Mouse (Mus musculus) left cerebral cortex, adult 2 months (tissue): ENCODE measurements at regions not wholly inside any gene's neighbourhood (a gene's known extent, or its start where the extent isn't known, plus 50 kb on each side); places are given as distances from the start of the nearest gene placed in this dataset.
A peak's percentile ranks its signal among the peaks of the same experiment; 100 is the strongest.

Source experiments
- DNase-seq, 2 experiments: peaks; one replicate each; pipeline ENCODE4 v3.0.0; 2021 to 2022; ENCODE audit warnings: low spot score in 2 of 2, mixed read lengths in 1 of 2; ENCODE audit errors: extremely low spot score in 1 of 2
- H3K27ac ChIP-seq: fragments of 200-600 bp; 2 replicates; pipeline ENCODE4 v1.8.1; 2022
- H3K4me3 ChIP-seq: fragments of 200-600 bp; 2 replicates; pipeline ENCODE4 v1.8.1; 2022
- CTCF ChIP-seq: fragments of 200-600 bp; IDR thresholded peaks from 2 replicates; pipeline ENCODE4 v1.8.1; 2022; ENCODE audit warnings: antibody characterized with exemption, mild to moderate bottlenecking, moderate library complexity
- intact Hi-C: fragments of 180-260 bp; cut with DNase I; formaldehyde crosslinking; loops from one replicate; pipeline ENCODE4 v1.15.1; 2025

DNA sequence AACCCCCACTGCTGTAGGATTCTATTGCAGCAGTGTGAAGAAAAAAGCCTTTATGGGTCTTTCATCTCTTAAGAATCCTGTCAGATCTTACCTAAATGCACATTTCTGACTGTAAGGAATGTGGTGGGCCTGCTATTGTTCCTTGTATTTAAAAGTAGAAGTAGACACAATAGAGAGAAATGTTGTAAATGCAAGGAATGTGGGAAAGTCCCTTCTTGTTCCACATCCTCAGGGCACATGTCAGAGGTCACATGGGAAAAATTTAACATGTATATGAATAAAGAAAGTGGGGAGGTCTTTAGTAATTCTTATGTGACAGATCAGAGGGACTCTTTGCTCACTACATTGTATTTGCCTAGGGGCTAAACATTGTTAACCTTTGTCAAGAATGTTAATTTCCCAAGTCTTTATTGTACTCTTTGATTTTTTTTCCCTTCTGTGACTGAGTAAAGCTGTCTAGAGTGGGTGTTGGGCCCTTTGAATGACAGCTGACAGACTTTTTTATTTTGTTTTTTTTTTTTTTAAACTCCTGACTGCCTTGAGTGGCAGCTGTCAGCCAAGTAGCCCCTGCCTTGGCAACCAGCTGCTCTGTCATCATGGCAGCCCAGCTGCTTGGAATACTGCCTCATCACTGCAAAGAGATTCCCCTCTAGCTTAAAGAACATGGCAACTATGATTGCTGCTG, 117.9 kb downstream of the Icos start:
- DNase-seq = no peak
- intact Hi-C loops = no loop called here
- Histone ChIP-seq H3K4me3 (no peak overlapping the region), H3K27ac (no peak overlapping the region)
- no peak for TF ChIP-seq CTCF

DNA sequence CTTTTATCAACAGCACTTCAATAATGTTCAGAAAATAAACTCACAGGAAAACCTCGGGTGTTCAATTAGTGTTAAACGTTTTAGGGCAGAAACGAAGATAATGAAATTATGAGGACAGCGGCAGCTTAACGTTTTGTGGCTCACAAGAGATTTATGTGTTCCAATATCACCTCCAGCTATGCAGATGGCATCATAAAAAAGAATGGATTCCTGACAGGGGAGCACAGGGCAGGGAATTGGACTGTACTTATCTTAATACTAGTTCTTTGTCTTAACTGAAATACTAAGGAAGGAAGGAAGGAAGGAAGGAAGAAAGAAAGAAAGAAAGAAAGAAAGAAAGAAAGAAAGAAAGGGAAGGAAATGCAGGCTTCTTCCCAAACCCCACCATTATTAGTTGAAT, 121.6 kb downstream of the Icos start:
- TF ChIP-seq CTCF = no peak
- DNase-seq = no peak
- intact Hi-C loops = no loop called here
- no peak overlapping the region for H3K4me3 ChIP-seq
- no peak overlapping the region for H3K27ac ChIP-seq

- Histone ChIP-seq H3K27ac (no peak overlapping the region), H3K4me3 (no peak overlapping the region)
- intact Hi-C loops = no loop called here
- DNase-seq = no peak
- TF ChIP-seq CTCF = peak; percentile 50
Measured at GRCm38 (mm10) chr1:61101679-61102078, 124.0 kb downstream of the Icos start.

DNA sequence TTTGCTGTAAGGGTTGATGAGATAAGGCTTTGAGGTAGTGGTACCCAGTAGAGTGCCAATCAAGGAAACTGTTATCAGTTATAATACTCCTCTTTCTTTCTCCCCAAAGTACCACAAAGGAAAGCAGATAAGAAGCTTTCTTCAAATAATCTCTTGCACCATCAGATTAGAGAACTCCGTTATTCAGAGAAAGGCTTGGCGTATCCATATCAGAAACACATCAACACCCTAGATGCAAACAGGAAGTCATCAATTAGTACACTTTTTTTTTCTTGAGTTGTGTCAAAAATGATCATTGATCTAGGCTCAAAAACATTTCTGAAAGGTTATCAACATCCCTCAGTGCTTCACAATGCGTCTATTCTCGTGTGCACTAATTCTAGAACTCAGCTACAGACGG, 124.6 kb downstream of the Icos start:
- H3K27ac ChIP-seq = no peak overlapping the region
- intact Hi-C loops = no loop called here
- DNase-seq = no peak
- no peak overlapping the region for H3K4me3 ChIP-seq
- no peak for TF ChIP-seq CTCF

DNA sequence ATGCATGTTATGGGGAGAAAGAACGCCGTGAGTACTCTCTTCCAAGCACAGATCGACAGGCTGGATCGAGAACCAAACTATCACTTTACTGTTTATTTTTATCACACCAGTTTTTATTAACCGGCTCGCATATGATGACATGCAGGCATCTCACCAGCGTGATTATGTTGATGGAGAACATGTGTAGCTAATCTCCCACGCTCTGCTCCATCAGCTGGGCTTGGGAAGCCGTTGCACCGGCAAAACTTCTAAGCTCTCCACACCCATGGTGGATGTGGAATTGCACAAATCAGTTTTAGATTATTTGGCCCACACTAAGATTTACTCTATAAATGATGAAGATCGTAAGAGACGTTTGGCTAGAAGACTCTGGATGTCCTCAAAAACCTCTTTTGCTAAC, 125.9 kb downstream of the Icos start:
- DNase-seq = no peak
- no peak for TF ChIP-seq CTCF
- Histone ChIP-seq H3K4me3 (no peak overlapping the region), H3K27ac (no peak overlapping the region)
- intact Hi-C loops = no loop called here

GRCm38 (mm10) chr1:61111731-61112309, 134.1 kb downstream of the Icos start:
- intact Hi-C loops = no loop called here
- H3K4me3 ChIP-seq = no peak overlapping the region
- TF ChIP-seq CTCF = no peak
- no peak for DNase-seq
- no peak overlapping the region for H3K27ac ChIP-seq

GRCm38 (mm10) chr1:61117535-61117934, 139.8 kb downstream of the Icos start:
- intact Hi-C loops = no loop called here
- no peak for TF ChIP-seq CTCF
- Histone ChIP-seq H3K27ac (no peak overlapping the region), H3K4me3 (no peak overlapping the region)
- no peak for DNase-seq

- no peak for TF ChIP-seq CTCF
- H3K4me3 ChIP-seq = no peak overlapping the region
- no peak for DNase-seq
- no peak overlapping the region for H3K27ac ChIP-seq
- intact Hi-C loops = no loop called here
Measured at GRCm38 (mm10) chr1:61118071-61118470, 140.3 kb downstream of the Icos start.

DNA sequence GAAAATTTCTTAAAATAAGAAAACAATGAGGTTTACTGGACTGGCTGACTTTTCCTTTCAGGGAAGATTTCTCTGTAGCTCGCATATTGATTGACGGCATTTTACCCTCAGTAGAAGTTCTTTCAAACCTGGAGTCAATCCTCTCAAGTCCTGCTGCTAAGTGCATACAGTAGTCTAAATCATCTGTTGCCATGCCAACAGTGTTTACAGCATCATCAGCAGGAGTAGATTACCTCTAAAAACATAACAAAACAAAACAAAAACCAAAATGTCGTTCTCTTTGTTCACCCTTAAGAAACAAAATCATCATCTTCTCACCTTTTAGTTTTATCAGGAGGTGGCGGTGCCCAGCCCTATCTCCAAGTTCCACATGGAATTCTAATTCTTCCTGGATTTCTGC, 143.8 kb downstream of the Icos start:
- TF ChIP-seq CTCF = no peak
- intact Hi-C loops = no loop called here
- DNase-seq = no peak
- Histone ChIP-seq H3K27ac (no peak overlapping the region), H3K4me3 (no peak overlapping the region)

GRCm38 (mm10) chr1:61125127-61125526, 147.4 kb downstream of the Icos start:
- no peak for DNase-seq
- Histone ChIP-seq H3K27ac (no peak overlapping the region), H3K4me3 (no peak overlapping the region)
- intact Hi-C loops = no loop called here
- TF ChIP-seq CTCF = no peak; the same call in 1 of the 2 replicates

DNA sequence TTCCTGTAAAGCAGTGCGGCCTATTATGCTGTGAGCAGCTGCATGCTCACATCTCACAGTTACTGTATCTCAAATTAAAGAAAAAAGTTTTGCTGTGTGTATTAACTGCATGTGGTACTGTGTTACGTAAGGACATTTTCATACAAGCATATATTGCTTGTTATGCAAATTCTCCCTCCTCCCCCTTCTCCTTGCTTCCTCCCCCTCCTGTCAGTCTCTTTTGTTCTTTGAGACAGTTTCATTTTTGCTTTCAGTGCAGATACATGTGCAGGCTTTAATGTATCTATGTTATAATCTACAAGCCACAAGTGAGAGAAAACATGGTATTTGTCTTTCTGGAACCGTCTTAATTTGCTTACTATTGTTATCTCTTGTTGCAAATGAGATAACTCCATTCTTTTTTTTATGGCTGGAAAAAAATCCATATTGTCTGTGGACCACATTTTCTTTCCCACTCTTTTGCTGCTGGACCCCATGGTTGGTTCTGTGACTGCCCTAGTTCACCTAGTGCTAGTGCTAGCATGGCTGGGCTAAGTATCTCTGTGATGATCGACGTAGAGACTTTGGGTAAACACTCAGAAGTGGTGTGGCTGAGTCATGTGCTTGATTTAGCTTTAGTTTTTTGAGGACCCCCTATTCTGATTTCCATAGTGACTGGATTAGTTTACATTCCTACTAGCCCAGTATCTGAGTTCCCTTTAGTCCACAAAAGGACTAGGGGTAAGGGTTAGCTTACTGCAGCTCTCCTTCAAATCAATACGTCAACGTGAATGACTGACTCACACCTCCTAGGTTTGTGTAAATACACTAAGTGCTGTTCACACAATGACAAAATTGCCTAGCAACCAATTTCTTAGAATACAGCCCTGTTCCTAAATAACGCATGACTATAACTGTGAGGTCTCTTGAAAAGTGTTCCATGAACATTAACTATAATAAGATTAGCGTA, 158.1 kb downstream of the Icos start:
- Histone ChIP-seq H3K27ac (no peak overlapping the region), H3K4me3 (no peak overlapping the region)
- no peak for DNase-seq
- TF ChIP-seq CTCF = no peak
- intact Hi-C loops = loop anchor here (5.0 kb wide), 1 partner anchor 1566 kb away; the partner anchor contains the start of gene Nrp2

- intact Hi-C loops = loop anchor here (5.0 kb wide), 1 partner anchor 1565 kb away; the partner anchor contains the start of gene Nrp2
- Histone ChIP-seq H3K27ac (no peak overlapping the region), H3K4me3 (no peak overlapping the region)
Measured at GRCm38 (mm10) chr1:61137210-61137885, 159.6 kb downstream of the Icos start.

More at GRCm38 (mm10) chr1:61137210-61137885, 159.6 kb downstream of the Icos start:
- no peak for TF ChIP-seq CTCF
- DNase-seq = no peak
